Mouse (Mus musculus): ENCODE data around the gene Prkci.

- TF ChIP-seq CTCF (IDR thresholded peaks at IDR 0.05; ENCODE audit: low read depth) (no peak), EP300 (IDR thresholded peaks at IDR 0.05; ENCODE audit: low read depth) (no peak)
Measured at GRCm38 (mm10) chr3:30969104-30969581, 26.4 kb upstream of the Prkci start, which contains the start of gene Phc3.
